Mouse (Mus musculus) heart, embryonic 15.5 days (tissue): ENCODE data around the gene Faxc. TPM values are rescaled to one million over a fixed set of nuclear protein-coding genes. Genes with fewer than 3 reads are reported as not detected.

Source experiments
- ATAC-seq: fragments of 200-750 bp; cut with Nextera tagmentation; replicated peaks from 2 replicates; pipeline ENCODE4 v1.8.0; 2017; ENCODE audit warnings: low read depth, moderate TSS enrichment; ENCODE audit not compliant: insufficient number of reproducible peaks, insufficient read depth, low FRiP score
- H3K27ac ChIP-seq: fragments of 300-500 bp; sonication (generic); 2 replicates; pipeline ENCODE4 v1.5.1; 2015; ENCODE audit warnings: mild to moderate bottlenecking, inconsistent platforms
- H3K27me3 ChIP-seq: fragments of 300-500 bp; sonication (generic); 2 replicates; pipeline ENCODE4 v1.6.1; 2015; ENCODE audit warnings: inconsistent platforms
- H3K36me3 ChIP-seq: fragments of 300-500 bp; sonication (generic); 2 replicates; pipeline ENCODE4 v1.6.1; 2015; ENCODE audit warnings: mild to moderate bottlenecking, inconsistent platforms
- H3K4me1 ChIP-seq: fragments of 300-500 bp; sonication (generic); replicated peaks from 2 replicates; pipeline ENCODE4 v1.6.1; 2015; ENCODE audit warnings: inconsistent platforms
- H3K4me2 ChIP-seq: fragments of 300-500 bp; sonication (generic); 2 replicates; pipeline ENCODE4 v1.6.1; 2015; ENCODE audit warnings: inconsistent platforms, mild to moderate bottlenecking, moderate library complexity
- H3K4me3 ChIP-seq: fragments of 300-500 bp; sonication (generic); 2 replicates; pipeline ENCODE4 v1.5.1; 2015; ENCODE audit warnings: mild to moderate bottlenecking, inconsistent platforms
- H3K9ac ChIP-seq: fragments of 300-500 bp; sonication (generic); 2 replicates; pipeline ENCODE4 v1.6.1; 2015; ENCODE audit warnings: mild to moderate bottlenecking, inconsistent platforms
- H3K9me3 ChIP-seq: fragments of 300-500 bp; sonication (generic); replicated peaks from 2 replicates; pipeline ENCODE4 v1.6.1; 2016; ENCODE audit warnings: inconsistent platforms
- WGBS: fragments of 180-500 bp; shearing (Covaris S2); methylation state at CpG from one replicate; pipeline ENCODE4 v1.1.7; 2015; ENCODE audit warnings: mixed read lengths; 5-methylcytosine and 5-hydroxymethylcytosine counted together
- polyA plus RNA-seq: library from polyadenylated mRNA; unstranded; fragments of >200 nt; fragmentation: Nextera tagmentation; extraction: Ambion mirVana; gene quantifications from 2 replicates; pipeline ENCODE4 v1.2.1, GENCODE M21; 2015

The Faxc gene
- polyA plus RNA-seq, 1 experiment from 2014 or later, result 1.7 TPM

- Histone ChIP-seq H3K9me3 (no peaks in the 10 kb centered on the region), H3K36me3 (no peaks in the 10 kb centered on the region), H3K27ac (no peak overlapping the region), H3K4me2 (no peak overlapping the region), H3K4me3 (no peak overlapping the region), H3K27me3 (no peaks in the 10 kb centered on the region), H3K9ac (no peak overlapping the region), H3K4me1 (no peaks in the 10 kb centered on the region)
- ATAC-seq, result no peak
- 69% methylated on average over 1 of the region's 1 CpGs for WGBS
These were observed 40.8 kb downstream of the Faxc start for GRCm38 (mm10) chr4:21971949-21972348.

- no peak for ATAC-seq
- no peak overlapping the region for H3K4me3 ChIP-seq
- no peak overlapping the region for H3K9ac ChIP-seq
- H3K27me3 ChIP-seq, result no peaks in the 10 kb centered on the region
- H3K4me2 ChIP-seq, result no peak overlapping the region
- H3K27ac ChIP-seq, result no peak overlapping the region
- no peaks in the 10 kb centered on the region for H3K36me3 ChIP-seq
- 14% methylated on average over 3 of the region's 3 CpGs for WGBS
- H3K4me1 ChIP-seq, result no peaks in the 10 kb centered on the region
- H3K9me3 ChIP-seq, result no peaks in the 10 kb centered on the region
These were observed 43.0 kb downstream of the Faxc start for GRCm38 (mm10) chr4:21974126-21974525.

- H3K36me3 ChIP-seq, result no peaks in the 10 kb centered on the region
- H3K27ac ChIP-seq, result no peak overlapping the region
- no peak overlapping the region for H3K4me2 ChIP-seq
- WGBS, result 75% methylated on average over 4 of the region's 4 CpGs
- no peaks in the 10 kb centered on the region for H3K4me1 ChIP-seq
- H3K27me3 ChIP-seq, result no peaks in the 10 kb centered on the region
- H3K9me3 ChIP-seq, result no peaks in the 10 kb centered on the region
- no peak overlapping the region for H3K9ac ChIP-seq
- ATAC-seq, result no peak
- no peak overlapping the region for H3K4me3 ChIP-seq
These were observed 49.3 kb downstream of the Faxc start for GRCm38 (mm10) chr4:21980471-21980870.

- H3K4me3 ChIP-seq, result no peak overlapping the region
- H3K27me3 ChIP-seq, result no peaks in the 10 kb centered on the region
- H3K9ac ChIP-seq, result no peak overlapping the region
- no peaks in the 10 kb centered on the region for H3K4me1 ChIP-seq
- WGBS, result 89% methylated on average over 9 of the region's 9 CpGs
- no peaks in the 10 kb centered on the region for H3K36me3 ChIP-seq
- H3K9me3 ChIP-seq, result no peaks in the 10 kb centered on the region
- H3K27ac ChIP-seq, result no peak overlapping the region
- H3K4me2 ChIP-seq, result no peak overlapping the region
- no peak for ATAC-seq
These were observed 51.3 kb downstream of the Faxc start for GRCm38 (mm10) chr4:21982449-21982848.

DNA sequence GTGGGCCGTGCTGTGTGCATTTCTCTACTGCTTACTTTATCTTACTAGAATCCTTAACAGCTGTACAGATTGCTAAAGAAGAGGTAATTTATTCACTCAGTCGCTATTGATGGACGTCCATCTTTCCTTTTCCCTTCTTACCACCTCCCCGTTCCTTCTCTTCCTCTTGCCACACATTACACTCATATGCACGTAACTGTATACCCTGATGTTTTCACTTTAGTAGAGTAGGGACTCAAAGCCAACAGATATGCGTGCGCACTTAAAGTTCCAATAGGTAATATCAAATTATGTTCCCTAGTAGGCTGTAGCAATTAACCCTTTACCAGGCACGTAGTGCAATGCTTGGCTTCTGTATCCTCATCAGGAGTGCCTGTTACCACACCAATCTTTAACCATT, 55.7 kb downstream of the Faxc start:
- no peak for ATAC-seq
- H3K4me3 ChIP-seq, result no peak overlapping the region
- no peaks in the 10 kb centered on the region for H3K9me3 ChIP-seq
- H3K4me1 ChIP-seq, result no peaks in the 10 kb centered on the region
- H3K9ac ChIP-seq, result no peak overlapping the region
- H3K36me3 ChIP-seq, result no peaks in the 10 kb centered on the region
- no peak overlapping the region for H3K27ac ChIP-seq
- no peak overlapping the region for H3K4me2 ChIP-seq
- whole genome bisulfite sequencing, result 83% methylated on average over 8 of the region's 8 CpGs
- no peaks in the 10 kb centered on the region for H3K27me3 ChIP-seq

GRCm38 (mm10) chr4:21987460-21987859, 56.3 kb downstream of the Faxc start:
- Histone ChIP-seq H3K4me1 (no peaks in the 10 kb centered on the region), H3K27ac (no peak overlapping the region), H3K4me3 (no peak overlapping the region), H3K36me3 (no peaks in the 10 kb centered on the region), H3K9ac (no peak overlapping the region), H3K4me2 (no peak overlapping the region), H3K9me3 (no peaks in the 10 kb centered on the region), H3K27me3 (no peaks in the 10 kb centered on the region)
- ATAC-seq, result no peak
- WGBS, result 83% methylated on average over 10 of the region's 10 CpGs

GRCm38 (mm10) chr4:21989571-21990091, 58.5 kb downstream of the Faxc start:
- Histone ChIP-seq H3K9me3 (no peaks in the 10 kb centered on the region), H3K27ac (no peak overlapping the region), H3K27me3 (no peaks in the 10 kb centered on the region), H3K4me1 (no peaks in the 10 kb centered on the region), H3K4me2 (no peak overlapping the region), H3K9ac (no peak overlapping the region), H3K36me3 (0 out of 2 replicates have a peak, but pooled peaks cover 2% of the 10 kb centered on the region), H3K4me3 (no peak overlapping the region)
- 91% methylated on average over 3 of the region's 3 CpGs for WGBS
- no peak for ATAC-seq

- ATAC-seq, result no peak
- H3K9ac ChIP-seq, result no peak overlapping the region
- H3K4me3 ChIP-seq, result no peak overlapping the region
- 29% methylated on average over 3 of the region's 3 CpGs for WGBS
- H3K27ac ChIP-seq, result no peak overlapping the region
- 0 out of 2 replicates have a peak, but pooled peaks cover 2% of the 10 kb centered on the region for H3K36me3 ChIP-seq
- no peaks in the 10 kb centered on the region for H3K27me3 ChIP-seq
- H3K9me3 ChIP-seq, result no peaks in the 10 kb centered on the region
- H3K4me1 ChIP-seq, result no peaks in the 10 kb centered on the region
- H3K4me2 ChIP-seq, result no peak overlapping the region
These were observed 59.6 kb downstream of the Faxc start for GRCm38 (mm10) chr4:21990580-21991235.

- Histone ChIP-seq H3K36me3 (no peaks in the 10 kb centered on the region), H3K4me2 (0 out of 2 replicates have a peak overlapping the region, but pooled peaks have one; percentile 18), H3K27me3 (no peaks in the 10 kb centered on the region), H3K4me1 (no peaks in the 10 kb centered on the region), H3K9ac (no peak overlapping the region), H3K9me3 (no peaks in the 10 kb centered on the region), H3K4me3 (no peak overlapping the region), H3K27ac (no peak overlapping the region)
- no peak for ATAC-seq
- WGBS, result 9% methylated on average over 9 of the region's 9 CpGs
These were observed 86.7 kb downstream of the Faxc start for GRCm38 (mm10) chr4:22017656-22018379.

DNA sequence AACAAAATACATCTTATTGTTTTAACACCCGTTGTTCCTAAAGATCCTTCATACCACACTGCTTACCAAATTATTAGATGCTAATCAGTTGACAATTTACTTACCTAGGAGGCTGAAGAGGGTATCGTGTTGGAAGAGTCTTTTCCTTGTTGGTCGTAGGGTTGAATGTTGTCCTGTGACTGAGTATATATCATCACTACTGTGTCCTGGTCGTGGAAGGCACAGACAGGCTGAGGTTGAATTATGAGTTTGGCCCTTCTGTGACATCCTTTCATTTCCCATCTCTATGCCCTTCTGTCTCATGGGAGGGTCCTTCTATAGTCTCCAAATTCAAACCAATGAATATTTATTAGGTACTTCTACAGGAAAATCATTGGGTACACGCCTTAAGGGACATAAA, 87.3 kb downstream of the Faxc start:
- no peaks in the 10 kb centered on the region for H3K27me3 ChIP-seq
- no peak overlapping the region for H3K4me3 ChIP-seq
- no peaks in the 10 kb centered on the region for H3K4me1 ChIP-seq
- ATAC-seq, result no peak
- no peak overlapping the region for H3K27ac ChIP-seq
- no peaks in the 10 kb centered on the region for H3K36me3 ChIP-seq
- 49% methylated on average over 5 of the region's 5 CpGs for WGBS
- H3K4me2 ChIP-seq, result no peak overlapping the region
- H3K9ac ChIP-seq, result no peak overlapping the region
- no peaks in the 10 kb centered on the region for H3K9me3 ChIP-seq

GRCm38 (mm10) chr4:22029951-22030350, 98.8 kb downstream of the Faxc start:
- WGBS, result 70% methylated on average over 2 of the region's 2 CpGs
- Histone ChIP-seq H3K27ac (no peak overlapping the region), H3K4me2 (no peak overlapping the region), H3K9me3 (no peaks in the 10 kb centered on the region), H3K36me3 (no peaks in the 10 kb centered on the region), H3K9ac (no peak overlapping the region), H3K4me3 (no peak overlapping the region), H3K27me3 (no peaks in the 10 kb centered on the region), H3K4me1 (no peaks in the 10 kb centered on the region)
- no peak for ATAC-seq
